22 mouse cellular contexts compared by ENCODE assay signal in genomic region chr2:163708321-163708720, GRCm38 (mm10). TPM values are rescaled to one million over a fixed set of nuclear protein-coding genes. Genes with fewer than 3 reads are reported as not detected.
DNase-seq lines count a peak whose midpoint lies in the region; ATAC-seq and TF ChIP-seq lines count a peak whose summit lies in the region.
"Had no signal": no experiment of that assay in that cellular context is flagged by ENCODE, and none has a peak within 500 bp of the region (broad histone marks: within the 10 kb centered on the region; RNA-seq: fewer than 3 reads in every experiment).

No protein-coding gene starts in this region.

- TF ChIP-seq POLR2A in heart, adult 2 months (IDR thresholded peaks at IDR 0.05; ENCODE audit: insufficient read depth, low read depth, low read length), result no peak
- TF ChIP-seq POLR2A in CH12.LX (IDR thresholded peaks at IDR 0.05; ENCODE audit: low read depth, low read length), result no peak

- peaks cover 34% of the 10 kb centered on the region for H3K4me1 ChIP-seq in heart, adult 2 months (ENCODE audit: control insufficient read depth, insufficient read depth, low read length)
- peaks cover 61% of the 10 kb centered on the region for H3K4me1 ChIP-seq in heart, embryonic 15.5 days (replicated peaks)
- H3K4me1 ChIP-seq in CH12.LX (ENCODE audit: control insufficient read depth in 1 of 2, insufficient read depth in 2 of 2), result peaks cover 28 to 99% of the 10 kb centered on the region in 2 experiments
- H3K4me1 ChIP-seq in liver, embryonic 14.5 days (replicated peaks; ENCODE audit: control insufficient read depth in 2 of 2, insufficient read depth in 2 of 2, low read length in 1 of 2), result peaks cover 8 to 22% of the 10 kb centered on the region in 2 experiments
- H3K4me1 ChIP-seq: forebrain, embryonic 10.5 days; forebrain, embryonic 15.5 days had no signal

- H3K9ac ChIP-seq in heart, adult 2 months (ENCODE audit: low read depth, low read length), result no peak overlapping the region
- no peak overlapping the region for H3K9ac ChIP-seq in heart, embryonic 15.5 days
- peak overlapping the region; percentile 23; the same call in 1 of the 2 replicates for H3K9ac ChIP-seq in CH12.LX (ENCODE audit: insufficient read depth, low read depth)
- no peak overlapping the region for H3K9ac ChIP-seq in liver, embryonic 14.5 days (replicated peaks)
- H3K9ac ChIP-seq: embryonic facial prominence, embryonic 13.5 days; forebrain, embryonic 15.5 days; hindbrain, embryonic 13.5 days; lung, embryonic 15.5 days; midbrain, embryonic 12.5 days; neural tube, embryonic 13.5 days had no signal

- no peak for TF ChIP-seq CTCF in heart, adult 2 months (IDR thresholded peaks at IDR 0.05)
- no peak for TF ChIP-seq CTCF in CH12.LX (conservative IDR thresholded peaks at IDR 0.05 in 1 of 2, IDR thresholded peaks at IDR 0.05 in 1 of 2; ENCODE audit: low read depth in 2 of 2, low read length in 2 of 2)
- TF ChIP-seq CTCF in liver, embryonic 14.5 days (IDR thresholded peaks at IDR 0.05; ENCODE audit: low read depth), result no peak

- no peak for TF ChIP-seq EP300 in heart, adult 2 months (IDR thresholded peaks at IDR 0.05; ENCODE audit: insufficient read depth, low read depth, low read length)
- TF ChIP-seq EP300 in CH12.LX (IDR thresholded peaks at IDR 0.05; ENCODE audit: low read length), result no peak
- TF ChIP-seq EP300 in liver, embryonic 14.5 days (IDR thresholded peaks at IDR 0.05; ENCODE audit: low read depth), result 0 out of 2 replicates have a peak, but pooled peaks have one; percentile 18

- H3K27ac ChIP-seq in heart, adult 2 months, result peak overlapping the region; percentile 13
- peak overlapping the region; percentile 39; the same call in 1 of the 2 replicates for H3K27ac ChIP-seq in heart, embryonic 15.5 days
- H3K27ac ChIP-seq in CH12.LX (ENCODE audit: insufficient read depth, low read depth), result peak overlapping the region; percentile 62
- H3K27ac ChIP-seq in liver, embryonic 14.5 days, result no peak overlapping the region
- H3K27ac ChIP-seq: embryonic facial prominence, embryonic 13.5 days; forebrain, embryonic 10.5 days; forebrain, embryonic 15.5 days; hindbrain, embryonic 13.5 days; lung, embryonic 15.5 days; midbrain, embryonic 12.5 days; neural tube, embryonic 13.5 days had no signal

- no peak for TF ChIP-seq RAD21 in CH12.LX (IDR thresholded peaks at IDR 0.05; ENCODE audit: low read depth, low read length)

- 27% methylated on average over 5 of the region's 5 CpGs for WGBS in heart, adult 2 months
- WGBS in heart, embryonic 15.5 days, result 38% methylated on average over 5 of the region's 5 CpGs
- 23% methylated on average over 5 of the region's 5 CpGs for WGBS in liver, embryonic 14.5 days (ENCODE audit: insufficient replicate concordance)

- no peaks in the 10 kb centered on the region for H3K9me3 ChIP-seq in heart, embryonic 15.5 days (replicated peaks)
- H3K9me3 ChIP-seq in CH12.LX (replicated peaks; ENCODE audit: low read length), result no peaks in the 10 kb centered on the region
- no peaks in the 10 kb centered on the region for H3K9me3 ChIP-seq in liver, embryonic 14.5 days (ENCODE audit: control insufficient read depth, low read length)
- H3K9me3 ChIP-seq: embryonic facial prominence, embryonic 13.5 days; forebrain, embryonic 10.5 days; forebrain, embryonic 15.5 days; hindbrain, embryonic 13.5 days; lung, embryonic 15.5 days; midbrain, embryonic 12.5 days; neural tube, embryonic 13.5 days had no signal

- intact Hi-C loops in heart, adult 2 months (cut with DNase I), result no loop called here
- intact Hi-C loops in heart, postnatal 10 days (cut with DNase I), result no loop called here

- no peak for ATAC-seq in heart, embryonic 15.5 days (replicated peaks; ENCODE audit: insufficient number of reproducible peaks, insufficient read depth, low FRiP score, low read depth)
- no peak for ATAC-seq in liver, embryonic 14.5 days (ENCODE audit: insufficient read depth)
- ATAC-seq: forebrain, embryonic 15.5 days; intestine, embryonic 16.5 days had no signal

- no peak for DNase-seq in heart, adult 2 months
- DNase-seq in heart, adult 11 months, result no peak
- no peak for DNase-seq in heart, postnatal 10 days
- DNase-seq in CH12.LX (ENCODE audit: extremely low read depth), result no peak
- no peak for DNase-seq in liver, embryonic 14.5 days (ENCODE audit: low read depth in 3 of 3, low spot score in 3 of 3)
- DNase-seq in cerebellum, postnatal 36 days, result no peak
- DNase-seq: adrenal gland, postnatal 25 days; cerebellum, adult 11-12 months; cerebellum, adult 9-11 months; heart, postnatal 14 days; kidney, adult 8-10 months; kidney, postnatal 10 days; thymus, postnatal 4 days had no signal

- in situ Hi-C loops in CH12.LX (cut with MboI; ENCODE audit: low pct_ligation_motif_present, low pct_unique_long_range_greater_than_20kb, low sequenced_read_pairs), result no loop called here

- no peak overlapping the region for H3K4me3 ChIP-seq in heart, adult 2 months
- H3K4me3 ChIP-seq in heart, embryonic 15.5 days, result no peak overlapping the region
- H3K4me3 ChIP-seq in CH12.LX (replicated peaks in 1 of 3; ENCODE audit: low read depth in 2 of 3, low read length in 2 of 3, poor library complexity in 1 of 3), result no peak overlapping the region
- H3K4me3 ChIP-seq in liver, embryonic 14.5 days (ENCODE audit: insufficient read depth in 1 of 2, low read depth in 2 of 2, low read length in 2 of 2), result no peak overlapping the region
- H3K4me3 ChIP-seq: embryonic facial prominence, embryonic 13.5 days; forebrain, embryonic 10.5 days; forebrain, embryonic 15.5 days; hindbrain, embryonic 13.5 days; lung, embryonic 15.5 days; midbrain, embryonic 12.5 days; neural tube, embryonic 13.5 days had no signal

- no peak overlapping the region for H3K4me2 ChIP-seq in heart, embryonic 15.5 days
- H3K4me2 ChIP-seq in CH12.LX (ENCODE audit: insufficient read depth, low read depth, poor library complexity, severe bottlenecking), result peak overlapping the region; percentile 33; the same call in 1 of the 2 replicates
- H3K4me2 ChIP-seq in liver, embryonic 14.5 days (ENCODE audit: low read depth), result no peak overlapping the region; the same call in 1 of the 2 replicates
- H3K4me2 ChIP-seq: embryonic facial prominence, embryonic 13.5 days; forebrain, embryonic 15.5 days; hindbrain, embryonic 13.5 days; lung, embryonic 15.5 days; midbrain, embryonic 12.5 days; neural tube, embryonic 13.5 days had no signal

- H3K79me2 ChIP-seq in heart, adult 2 months (replicated peaks; ENCODE audit: control insufficient read depth, insufficient read depth, low read length), result peaks cover 5% of the 10 kb centered on the region
- peaks cover 82% of the 10 kb centered on the region for H3K79me2 ChIP-seq in CH12.LX (replicated peaks; ENCODE audit: control insufficient read depth, extremely low read depth, insufficient read depth, poor library complexity, severe bottlenecking)

- H3K36me3 ChIP-seq in heart, adult 2 months (ENCODE audit: control insufficient read depth, insufficient read depth, low read length), result peaks cover 53% of the 10 kb centered on the region
- H3K36me3 ChIP-seq in heart, embryonic 15.5 days, result no peaks in the 10 kb centered on the region; the same call in 1 of the 2 replicates
- H3K36me3 ChIP-seq in CH12.LX (replicated peaks in 1 of 2; ENCODE audit: control insufficient read depth in 1 of 2, insufficient read depth in 1 of 2, low read length in 1 of 2), result peaks cover 32 to 83% of the 10 kb centered on the region in 2 experiments
- H3K36me3 ChIP-seq in liver, embryonic 14.5 days (replicated peaks; ENCODE audit: control insufficient read depth, insufficient read depth, low read depth), result no peaks in the 10 kb centered on the region
- H3K36me3 ChIP-seq: forebrain, embryonic 15.5 days; lung, embryonic 15.5 days had no signal

- H3K27me3 ChIP-seq in heart, adult 2 months (ENCODE audit: control insufficient read depth, insufficient read depth, low read length), result no peaks in the 10 kb centered on the region
- H3K27me3 ChIP-seq in heart, embryonic 15.5 days, result no peaks in the 10 kb centered on the region
- no peaks in the 10 kb centered on the region for H3K27me3 ChIP-seq in CH12.LX (replicated peaks)
- no peaks in the 10 kb centered on the region for H3K27me3 ChIP-seq in liver, embryonic 14.5 days (ENCODE audit: control insufficient read depth, insufficient read depth, low read length)
- H3K27me3 ChIP-seq: embryonic facial prominence, embryonic 13.5 days; forebrain, embryonic 15.5 days; hindbrain, embryonic 13.5 days; lung, embryonic 15.5 days; midbrain, embryonic 12.5 days; neural tube, embryonic 13.5 days had no signal

- dilution Hi-C loops in CH12.LX (cut with MboI; ENCODE audit: extremely low pct_ligation_motif_present, extremely low pct_unique_long_range_greater_than_20kb, low sequenced_read_pairs), result no loop called here

TF ChIP-seq in CH12.LX, 34 proteins besides CTCF, POLR2A, EP300 and RAD21:
- no peak for TF ChIP-seq PAX5 (IDR thresholded peaks at IDR 0.05; ENCODE audit: low read length)
- TF ChIP-seq RCOR1 (conservative IDR thresholded peaks at IDR 0.05; ENCODE audit: low read depth, low read length), result no peak
- TF ChIP-seq MYC (IDR thresholded peaks at IDR 0.05; ENCODE audit: low read depth, low read length), result peak; percentile 18; the same call in 1 of the 2 replicates

RNA-seq across cellular contexts. Expression of gene Ada, which starts 41.7 kb away (rescaled TPM):
- total RNA-seq in heart, adult 2 months (2021), result 1 to 10 TPM in 1 of 2 experiments, under 1 TPM in 1; 0.65 to 1.0 TPM
- polyA plus RNA-seq in heart, adult 2 months (2012; rRNA removed), result 0.61 and 1.2 TPM in 2 replicates
- 3.0 and 8.4 TPM in 2 replicates for polyA plus RNA-seq in heart, embryonic 15.5 days (2015; fragmentation: Nextera tagmentation; extraction: Ambion mirVana)
- 1 to 10 TPM; 1.6 to 1.7 TPM for total RNA-seq in heart, postnatal 10 days (2021)
- total RNA-seq in CH12.LX (2012; rRNA removed), result 18.0 and 23.4 TPM in 2 replicates
- 21.8 and 24.0 TPM in 2 replicates for total RNA-seq in CH12.LX (2014; rRNA removed)
- 19.9 and 21.1 TPM in 2 replicates for polyA plus RNA-seq in CH12.LX (2012; ENCODE audit: insufficient read length, low read depth)
- polyA plus RNA-seq in liver, embryonic 14.5 days (2012; rRNA removed), result 1.7 and 2.9 TPM in 2 replicates
- polyA plus RNA-seq in liver, embryonic 14.5 days (2014; fragmentation: Nextera tagmentation; extraction: Ambion mirVana), result 3.8 and 4.1 TPM in 2 replicates

RNA-seq across cellular contexts. Expression of gene Pkig, which starts 50.1 kb away (rescaled TPM):
- total RNA-seq in heart, adult 2 months (2021), result 100 to 1,000 TPM; 214 to 237 TPM
- 344 and 361 TPM in 2 replicates for polyA plus RNA-seq in heart, adult 2 months (2012; rRNA removed)
- 289 and 356 TPM in 2 replicates for polyA plus RNA-seq in heart, embryonic 15.5 days (2015; fragmentation: Nextera tagmentation; extraction: Ambion mirVana)
- total RNA-seq in heart, postnatal 10 days (2021), result 100 to 1,000 TPM; 177 to 195 TPM
- total RNA-seq in CH12.LX (2012; rRNA removed) (225 and 253 TPM in 2 replicates), CH12.LX (2014; rRNA removed) (227 and 228 TPM in 2 replicates)
- polyA plus RNA-seq in CH12.LX (2012; ENCODE audit: insufficient read length, low read depth), result 364 and 473 TPM in 2 replicates
- polyA plus RNA-seq in liver, embryonic 14.5 days (2012; rRNA removed), result 50.9 and 52.3 TPM in 2 replicates
- 99.0 and 107 TPM in 2 replicates for polyA plus RNA-seq in liver, embryonic 14.5 days (2014; fragmentation: Nextera tagmentation; extraction: Ambion mirVana)
